Mouse (Mus musculus) kidney, adult 2 months (tissue): Measurements from ENCODE around the gene Ephx1. TPM values are rescaled to one million over a fixed set of nuclear protein-coding genes. Genes with fewer than 3 reads are reported as not detected.
A peak's percentile ranks its signal among the peaks of the same experiment; 100 is the strongest.

ENCODE experiments used
- DNase-seq: peaks from one replicate; pipeline ENCODE4 v3.0.0; 2021
- H3K27ac ChIP-seq: fragments of 200-500 bp; 2 replicates; pipeline ENCODE4 v1.5.1; 2012; ENCODE audit warnings: low read depth, low read length, control low read depth, inconsistent platforms; ENCODE audit not compliant: insufficient read depth
- H3K27me3 ChIP-seq: fragments of 200-500 bp; replicated peaks from 2 replicates; pipeline ENCODE4 v1.6.1; 2012; ENCODE audit warnings: mild to moderate bottlenecking, moderate library complexity, low read length, inconsistent platforms; ENCODE audit not compliant: control insufficient read depth, insufficient read depth
- H3K36me3 ChIP-seq: fragments of 200-500 bp; 2 replicates; pipeline ENCODE4 v1.6.1; 2012; ENCODE audit warnings: mild to moderate bottlenecking, moderate library complexity, low read length, inconsistent platforms; ENCODE audit not compliant: control insufficient read depth, insufficient read depth
- H3K4me1 ChIP-seq: fragments of 200-500 bp; 2 replicates; pipeline ENCODE4 v1.6.1; 2011; ENCODE audit warnings: low read length; ENCODE audit not compliant: control insufficient read depth, insufficient read depth
- H3K4me3 ChIP-seq: fragments of 200-500 bp; 2 replicates; pipeline ENCODE4 v1.5.1; 2011; ENCODE audit warnings: mild to moderate bottlenecking, low read depth, low read length, control low read depth; ENCODE audit not compliant: insufficient read depth
- CTCF ChIP-seq: fragments of 200-500 bp; conservative IDR thresholded peaks from 2 replicates; pipeline ENCODE4 v1.5.1; 2011; ENCODE audit warnings: low read depth, mild to moderate bottlenecking, control low read depth, low read length, moderate library complexity, mixed read lengths; ENCODE audit not compliant: insufficient read depth, insufficient read length
- POLR2A ChIP-seq: fragments of 200-500 bp; IDR thresholded peaks from one replicate; pipeline ENCODE4 v1.6.1; 2011; ENCODE audit warnings: low read depth, low read length, control low read depth
- WGBS: fragments of 180-500 bp; shearing (Covaris S2); methylation state at CpG from one replicate; pipeline ENCODE4 v1.1.7; 2018; 5-methylcytosine and 5-hydroxymethylcytosine counted together
- polyA plus RNA-seq: library from polyadenylated mRNA; depleted of rRNA; stranded (reverse); fragments of >200 nt; gene quantifications from 2 replicates; pipeline ENCODE4 v1.2.3, GENCODE M21; 2012

Gene Ephx1
- polyA plus RNA-seq, 1 experiment, result 69.9 TPM

DNA sequence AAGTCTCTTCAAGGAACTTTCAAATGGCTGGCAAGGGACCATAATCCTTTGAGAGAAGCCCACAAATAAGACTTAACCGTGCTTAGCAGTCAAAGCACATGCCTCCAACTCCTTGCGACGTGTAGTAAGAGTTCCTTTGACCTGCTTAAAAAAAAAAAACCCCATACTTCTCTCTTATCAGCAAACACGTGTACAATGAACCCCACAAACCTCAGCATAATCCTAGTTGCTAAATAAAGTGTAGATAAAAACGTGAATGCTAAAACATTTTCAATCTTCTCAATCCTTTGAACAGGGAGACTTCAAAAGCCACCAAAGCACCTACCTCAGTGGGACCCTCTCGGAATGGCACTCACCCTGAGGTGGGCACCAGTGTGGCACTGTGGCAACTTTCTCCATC, 7.3 kb downstream of the Ephx1 start:
- H3K27me3 ChIP-seq, result no peaks in the 10 kb centered on the region
- peaks cover 24% of the 10 kb centered on the region for H3K4me1 ChIP-seq
- H3K36me3 ChIP-seq, result no peaks in the 10 kb centered on the region
- no peak overlapping the region for H3K27ac ChIP-seq
- 87% methylated on average over 6 of the region's 6 CpGs for WGBS
- TF ChIP-seq POLR2A (no peak), CTCF (no peak)
- no peak overlapping the region for H3K4me3 ChIP-seq
- no peak for DNase-seq

DNA sequence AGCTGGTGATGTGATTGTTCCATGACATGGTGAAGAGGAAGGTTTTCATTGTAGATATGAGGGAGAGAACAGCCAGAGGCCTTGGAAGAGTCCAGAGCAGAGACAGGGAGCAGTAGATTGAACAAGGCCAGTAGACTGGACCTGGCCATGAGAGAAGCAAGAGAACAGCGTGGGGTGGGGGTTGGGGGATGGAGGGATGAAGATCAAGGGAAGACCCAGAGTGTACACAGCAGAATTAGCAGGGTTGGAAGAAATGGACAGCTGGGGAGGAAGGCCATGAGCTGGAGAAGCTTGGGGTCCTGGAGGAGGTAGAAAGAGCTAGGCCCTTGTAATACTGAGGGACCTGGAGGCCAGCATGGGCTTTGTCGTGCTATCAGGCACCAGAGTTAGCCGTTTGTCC, 8.3 kb downstream of the Ephx1 start:
- H3K27me3 ChIP-seq, result no peaks in the 10 kb centered on the region
- H3K27ac ChIP-seq, result no peak overlapping the region
- peaks cover 24% of the 10 kb centered on the region for H3K4me1 ChIP-seq
- H3K36me3 ChIP-seq, result no peaks in the 10 kb centered on the region
- 90% methylated on average over 3 of the region's 3 CpGs for WGBS
- TF ChIP-seq CTCF, result no peak
- no peak for TF ChIP-seq POLR2A
- no peak for DNase-seq
- H3K4me3 ChIP-seq, result no peak overlapping the region

DNA sequence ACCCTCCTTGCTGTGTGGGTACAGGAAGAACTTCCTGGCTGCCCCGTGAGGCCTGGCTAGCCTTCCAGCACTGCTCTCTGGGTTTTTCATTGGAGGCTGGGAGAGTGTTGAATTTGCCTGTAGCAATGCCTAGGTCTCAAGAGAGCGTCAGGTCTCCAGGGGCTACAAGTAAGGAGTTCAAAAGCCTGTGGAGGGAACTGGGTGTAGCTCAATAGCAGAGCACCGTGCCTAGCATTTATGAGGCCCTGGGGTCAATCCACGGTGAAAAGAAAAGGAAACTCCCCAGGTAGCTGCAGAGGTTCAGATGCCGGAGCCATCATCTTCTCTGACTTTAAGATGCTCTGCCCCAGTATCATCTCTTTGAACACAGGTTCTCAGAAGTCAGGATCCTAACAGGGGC, 9.1 kb downstream of the Ephx1 start:
- no peaks in the 10 kb centered on the region for H3K27me3 ChIP-seq
- WGBS, result 75% methylated on average over 5 of the region's 5 CpGs
- H3K27ac ChIP-seq, result no peak overlapping the region
- TF ChIP-seq CTCF (no peak), POLR2A (no peak)
- H3K4me1 ChIP-seq, result peaks cover 24% of the 10 kb centered on the region
- no peak overlapping the region for H3K4me3 ChIP-seq
- no peaks in the 10 kb centered on the region for H3K36me3 ChIP-seq
- DNase-seq, result no peak

DNA sequence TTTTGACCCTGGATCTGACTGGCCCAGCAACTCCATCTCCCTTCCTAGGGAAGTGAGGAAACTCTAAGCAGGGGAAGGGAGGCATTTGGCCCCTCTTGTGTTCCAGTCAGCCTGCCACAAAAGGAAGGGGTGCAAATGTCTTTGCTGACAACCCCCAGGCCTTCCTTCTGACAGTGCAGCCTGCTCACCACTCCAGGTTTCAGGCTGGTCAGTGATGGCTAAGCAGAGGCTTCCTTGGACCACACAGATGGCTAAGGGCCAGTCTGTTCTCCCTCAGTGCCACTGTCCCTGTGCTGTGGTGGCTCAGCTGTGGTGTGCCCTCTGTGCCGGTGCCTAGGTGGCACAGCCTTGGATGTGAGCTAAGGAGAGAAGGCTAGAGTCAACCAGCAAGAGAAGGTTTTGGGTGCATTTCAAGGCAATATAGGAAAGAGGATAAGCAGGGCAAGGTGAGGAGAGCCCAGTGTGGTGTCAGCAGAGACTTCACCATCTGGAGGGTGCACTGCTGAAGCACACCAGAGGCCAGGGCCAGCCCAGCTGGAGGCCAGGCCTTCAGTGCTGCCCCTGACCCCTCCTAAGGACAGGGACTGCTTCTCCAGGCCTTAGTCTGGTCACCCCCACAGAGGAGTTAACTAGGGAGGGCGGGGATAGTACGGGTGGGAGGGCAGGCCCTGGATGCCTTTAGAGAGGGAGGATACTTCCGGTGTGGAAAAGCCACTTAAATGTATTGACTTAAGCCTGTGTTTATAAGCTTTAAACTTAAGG, 10.4 kb downstream of the Ephx1 start:
- H3K27ac ChIP-seq, result peak overlapping the region; percentile 55
- WGBS, result 59% methylated on average over 4 of the region's 4 CpGs

DNA sequence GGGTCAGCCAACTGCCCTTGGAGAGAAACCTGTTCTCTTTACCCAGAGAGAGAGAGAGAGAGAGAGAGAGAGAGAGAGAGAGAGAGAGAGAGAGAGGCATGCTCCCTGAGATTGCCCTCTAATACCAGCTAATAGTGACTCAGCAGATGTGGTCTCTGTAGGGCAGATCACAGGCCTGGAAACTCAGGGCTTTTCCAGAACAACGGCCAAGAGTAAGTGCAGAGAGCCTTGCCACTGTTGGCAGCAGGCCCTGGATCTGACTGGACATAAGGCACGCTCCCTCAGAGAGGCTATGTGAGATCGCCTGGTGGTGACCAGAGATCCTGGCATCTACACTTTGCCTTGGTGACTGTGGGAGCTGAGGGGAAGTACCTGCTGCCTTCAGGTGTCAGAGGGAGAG, 10.9 kb downstream of the Ephx1 start:
- H3K4me3 ChIP-seq, result no peak overlapping the region
- H3K27me3 ChIP-seq, result no peaks in the 10 kb centered on the region
- WGBS, result 8% methylated on average over 3 of the region's 3 CpGs
- peak; percentile 34; the same call in 1 of the 2 replicates for TF ChIP-seq CTCF
- TF ChIP-seq POLR2A, result no peak
- peak overlapping the region; percentile 55 for H3K27ac ChIP-seq
- no peaks in the 10 kb centered on the region for H3K36me3 ChIP-seq
- H3K4me1 ChIP-seq, result peaks cover 14% of the 10 kb centered on the region
- DNase-seq, result peak; percentile 91

More for the DNA sequence above, 10.4 kb downstream of the Ephx1 start:
- no peaks in the 10 kb centered on the region for H3K36me3 ChIP-seq
- H3K27me3 ChIP-seq, result no peaks in the 10 kb centered on the region
- DNase-seq, result no peak
- H3K4me3 ChIP-seq, result no peak overlapping the region
- TF ChIP-seq POLR2A (no peak), CTCF (no peak)
- H3K4me1 ChIP-seq, result peaks cover 18% of the 10 kb centered on the region

DNA sequence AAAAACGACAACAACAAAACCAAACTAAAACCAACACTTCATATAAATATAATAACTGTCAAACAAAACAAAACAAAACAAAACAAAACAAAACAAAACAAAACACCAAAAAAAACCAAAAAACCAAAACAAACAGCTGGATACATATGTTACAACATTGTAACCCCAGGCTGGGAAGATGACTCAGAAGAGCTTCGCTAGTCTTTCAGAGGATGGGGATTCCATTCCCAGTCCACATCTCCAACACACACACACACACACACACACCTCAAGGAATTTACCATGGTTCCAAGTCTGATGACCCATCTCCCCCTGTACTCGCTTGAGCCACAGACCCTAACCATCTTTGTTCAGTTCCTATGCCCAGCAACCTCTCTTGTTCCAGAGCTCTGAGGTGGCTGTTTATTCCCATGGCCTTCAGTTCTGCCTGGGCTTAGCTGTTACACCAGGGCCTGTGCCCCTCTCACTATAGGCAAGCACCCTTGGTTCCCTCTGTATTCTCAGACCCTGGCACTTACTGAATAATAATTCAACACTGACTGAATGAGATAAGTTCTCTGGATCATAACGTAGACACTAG, 11.6 kb downstream of the Ephx1 start:
- Histone ChIP-seq H3K36me3 (no peaks in the 10 kb centered on the region), H3K4me1 (peaks cover 13% of the 10 kb centered on the region), H3K27ac (peak overlapping the region; percentile 37), H3K27me3 (no peaks in the 10 kb centered on the region), H3K4me3 (no peak overlapping the region)
- WGBS, result 86% methylated on average over 4 of the region's 4 CpGs
- no peak for DNase-seq
- TF ChIP-seq CTCF (no peak), POLR2A (no peak)

DNA sequence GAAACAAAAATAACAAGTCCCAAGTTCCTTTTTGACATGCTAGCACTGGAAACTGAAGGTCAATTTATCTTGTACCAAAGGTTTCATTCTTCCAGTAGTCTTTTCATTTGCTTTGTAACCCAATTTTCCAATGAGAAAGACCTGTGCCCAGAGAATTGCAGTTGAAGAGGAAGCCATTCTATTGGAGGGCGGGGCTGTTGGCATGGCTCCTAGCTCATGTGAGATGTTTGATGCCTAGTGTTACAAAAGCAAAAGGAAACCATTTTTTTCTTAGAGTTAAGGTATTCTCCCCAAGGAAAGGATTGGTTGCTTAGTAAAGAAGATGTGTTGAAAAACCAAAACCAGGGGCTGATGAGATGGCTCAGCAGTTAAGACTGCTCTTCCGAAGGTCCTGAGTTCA, 12.4 kb downstream of the Ephx1 start:
- no peaks in the 10 kb centered on the region for H3K27me3 ChIP-seq
- no peaks in the 10 kb centered on the region for H3K36me3 ChIP-seq
- WGBS, result 92% methylated on average over 2 of the region's 2 CpGs
- peak; percentile 75 for DNase-seq
- H3K27ac ChIP-seq, result no peak overlapping the region
- peaks cover 13% of the 10 kb centered on the region for H3K4me1 ChIP-seq
- H3K4me3 ChIP-seq, result no peak overlapping the region
- TF ChIP-seq CTCF (no peak), POLR2A (no peak)
